Mouse (Mus musculus) CH12.LX (cell line): ENCODE data around the gene Fam171a2. TPM values are rescaled to one million over a fixed set of nuclear protein-coding genes. Genes with fewer than 3 reads are reported as not detected.
A peak's percentile ranks its signal among the peaks of the same experiment; 100 is the strongest.
"Not testable (repeated sequence)": the region's sequence is repeated elsewhere in the genome, so short reads cannot be mapped to it uniquely, and the experiment has no call there.

Source experiments
- DNase-seq: peaks from one replicate; pipeline ENCODE4 v3.0.0-alpha.2; 2013; ENCODE audit errors: extremely low read depth
- H3K27ac ChIP-seq: 2 replicates; pipeline ENCODE4 v1.5.1; 2012; ENCODE audit warnings: low read depth, mild to moderate bottlenecking, control low read depth, moderate library complexity; ENCODE audit not compliant: insufficient read depth
- H3K27me3 ChIP-seq: replicated peaks from 2 replicates; pipeline ENCODE3; 2012; ENCODE audit warnings: inconsistent platforms
- H3K36me3 ChIP-seq, 2 experiments: replicated peaks in 1 of 2; 2 replicates each; pipeline versions ENCODE3 to v1.6.1; 2012; ENCODE audit warnings: inconsistent platforms in 1 of 2, low read length in 1 of 2, mild to moderate bottlenecking in 1 of 2, mixed read lengths in 1 of 2, moderate library complexity in 1 of 2; ENCODE audit not compliant: control insufficient read depth in 1 of 2, insufficient read depth in 1 of 2
- H3K4me1 ChIP-seq, 2 experiments: 2 replicates each; pipeline ENCODE4 v1.6.1; 2012; ENCODE audit warnings: inconsistent platforms in 1 of 2, moderate library complexity in 1 of 2; ENCODE audit not compliant: insufficient read depth in 2 of 2, control insufficient read depth in 1 of 2
- H3K4me2 ChIP-seq: 2 replicates; pipeline ENCODE4 v1.6.1; 2012; ENCODE audit warnings: low read depth, mild to moderate bottlenecking, control low read depth; ENCODE audit not compliant: poor library complexity, insufficient read depth, severe bottlenecking
- H3K4me3 ChIP-seq, 3 experiments: fragments of 150-350 bp in 1 of 3; sonication (generic) in 1 of 3; replicated peaks in 1 of 3; 2 replicates each; pipeline versions ENCODE3 to v1.5.1; 2011 to 2012; ENCODE audit warnings: low read depth in 2 of 3, low read length in 2 of 3, mild to moderate bottlenecking in 2 of 3, moderate library complexity in 2 of 3, control low read depth in 1 of 3, improper control_type of control experiment in 1 of 3, inconsistent platforms in 1 of 3, mixed read lengths in 1 of 3; ENCODE audit not compliant: poor library complexity in 1 of 3
- H3K79me2 ChIP-seq: replicated peaks from 2 replicates; pipeline ENCODE4 v1.6.1; 2012; ENCODE audit warnings: mild to moderate bottlenecking, moderate library complexity; ENCODE audit not compliant: control insufficient read depth, poor library complexity, insufficient read depth, severe bottlenecking; ENCODE audit errors: extremely low read depth
- H3K9ac ChIP-seq: 2 replicates; pipeline ENCODE4 v1.6.1; 2012; ENCODE audit warnings: low read depth, mild to moderate bottlenecking, control low read depth, moderate library complexity; ENCODE audit not compliant: insufficient read depth
- H3K9me3 ChIP-seq: replicated peaks from 2 replicates; pipeline ENCODE3; 2012; ENCODE audit warnings: low read length, inconsistent platforms, mixed read lengths
- CHD1 ChIP-seq: IDR thresholded peaks from 2 replicates; pipeline ENCODE4 v1.6.1; 2012; ENCODE audit warnings: low read depth, low read length, improper control_type of control experiment, inconsistent platforms
- CHD2 ChIP-seq: IDR thresholded peaks from 2 replicates; pipeline ENCODE4 v1.6.1; 2011; ENCODE audit warnings: low read length, improper control_type of control experiment
- CTCF ChIP-seq, 2 experiments: IDR thresholded peaks in 1 of 2; conservative IDR thresholded peaks in 1 of 2; 2 replicates each; pipeline ENCODE4 v1.5.1; 2011 to 2012; ENCODE audit warnings: low read depth in 2 of 2, low read length in 2 of 2, improper control_type of control experiment in 1 of 2, inconsistent platforms in 1 of 2, mild to moderate bottlenecking in 1 of 2, moderate library complexity in 1 of 2
- ELF1 ChIP-seq: IDR thresholded peaks from 2 replicates; pipeline ENCODE4 v1.6.1; 2014; ENCODE audit warnings: low read depth, mild to moderate bottlenecking, inconsistent platforms, low read length, improper control_type of control experiment
- ETS1 ChIP-seq: conservative IDR thresholded peaks from 2 replicates; pipeline ENCODE4 v1.6.1; 2012; ENCODE audit warnings: low read depth, mild to moderate bottlenecking, inconsistent platforms, low read length, improper control_type of control experiment, moderate library complexity
- JUND ChIP-seq: conservative IDR thresholded peaks from 2 replicates; pipeline ENCODE4 v1.6.1; 2011; ENCODE audit warnings: low read depth, low read length, improper control_type of control experiment
- MAZ ChIP-seq: IDR thresholded peaks from 2 replicates; pipeline ENCODE4 v1.6.1; 2012; ENCODE audit warnings: low read depth, mild to moderate bottlenecking, inconsistent platforms, low read length, improper control_type of control experiment, moderate library complexity
- MYC ChIP-seq: IDR thresholded peaks from 2 replicates; pipeline ENCODE4 v1.6.1; 2011; ENCODE audit warnings: low read depth, mild to moderate bottlenecking, improper control_type of control experiment, low read length
- POLR2A ChIP-seq: IDR thresholded peaks from 2 replicates; pipeline ENCODE4 v1.6.1; 2011; ENCODE audit warnings: low read depth, mild to moderate bottlenecking, improper control_type of control experiment, low read length
- USF2 ChIP-seq: conservative IDR thresholded peaks from 2 replicates; pipeline ENCODE4 v1.6.1; 2011; ENCODE audit warnings: low read depth, low read length, improper control_type of control experiment
- ZC3H11A ChIP-seq: IDR thresholded peaks from 2 replicates; pipeline ENCODE4 v1.6.1; 2012; ENCODE audit warnings: low read depth, mild to moderate bottlenecking, inconsistent platforms, low read length, improper control_type of control experiment
- ZNF384 ChIP-seq: IDR thresholded peaks from 2 replicates; pipeline ENCODE4 v1.6.1; 2012; ENCODE audit warnings: low read depth, low read length, improper control_type of control experiment, inconsistent platforms
- dilution Hi-C: fragments of 300-500 bp; cut with MboI; formaldehyde crosslinking; loops from 2 replicates; pipeline ENCODE4 v1.14.3; 2020; ENCODE audit warnings: low sequenced_read_pairs; ENCODE audit not compliant: extremely low pct_unique_long_range_greater_than_20kb, extremely low pct_ligation_motif_present
- in situ Hi-C: fragments of 300-500 bp; cut with MboI; formaldehyde crosslinking; loops from 3 replicates; pipeline ENCODE4 v1.14.3; 2019; ENCODE audit warnings: low sequenced_read_pairs, low pct_ligation_motif_present, low pct_unique_long_range_greater_than_20kb, mixed read lengths
- polyA plus RNA-seq: library from polyadenylated mRNA; unstranded; fragments of >175 nt; gene quantifications from 2 replicates; pipeline ENCODE4 v1.2.1, GENCODE M21; 2012; ENCODE audit warnings: low read depth; ENCODE audit not compliant: insufficient read length
- total RNA-seq, 2 experiments: library from RNA; depleted of rRNA; stranded (reverse); fragments of 300-350 nt in 1 of 2; fragments of >200 nt in 1 of 2; gene quantifications; 2 replicates each; pipeline ENCODE4 v1.2.3; 2012 to 2014

Fam171a2 gene
- total and polyA plus RNA-seq, 3 experiments: not detected

DNA sequence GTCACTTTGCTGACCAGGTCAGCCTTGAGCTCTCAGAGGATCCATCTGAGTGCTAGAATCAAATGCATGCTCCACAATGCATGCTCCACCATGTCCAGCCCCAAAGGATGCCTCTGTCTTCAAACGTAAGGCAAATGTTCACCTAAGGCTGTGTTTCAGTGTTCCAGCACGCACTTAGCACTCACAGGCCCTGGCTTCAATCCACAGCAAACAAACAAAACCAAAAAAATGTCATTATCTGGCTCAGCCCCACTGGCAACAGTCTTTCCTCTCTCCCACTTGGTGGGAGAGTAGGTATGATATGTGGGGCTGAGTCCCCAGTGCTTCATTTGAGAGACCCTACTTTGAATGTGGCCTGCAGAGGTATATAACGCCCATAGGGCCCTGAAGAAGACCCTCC, 36.4 kb downstream of the Fam171a2 start:
- in situ Hi-C loops (loop anchor here (5.0 kb wide), 1 partner anchor 119 kb away; no protein-coding TSS in a partner anchor), dilution Hi-C loops (loop anchor here (25.0 kb wide), 1 partner anchor 99 kb away; the partner anchor contains the start of gene Ubtf)
- TF ChIP-seq POLR2A (no peak), CHD2 (no peak)
- Histone ChIP-seq H3K4me3 (no peak overlapping the region), H3K4me2 (no peak overlapping the region), H3K36me3 (peaks cover 0 to 1% of the 10 kb centered on the region in 2 experiments), H3K27me3 (no peaks in the 10 kb centered on the region), H3K9ac (no peak overlapping the region), H3K9me3 (no peaks in the 10 kb centered on the region), H3K79me2 (peaks cover 7% of the 10 kb centered on the region), H3K27ac (no peak overlapping the region), H3K4me1 (peaks cover 9 to 24% of the 10 kb centered on the region in 2 experiments)
- no peak for DNase-seq

DNA sequence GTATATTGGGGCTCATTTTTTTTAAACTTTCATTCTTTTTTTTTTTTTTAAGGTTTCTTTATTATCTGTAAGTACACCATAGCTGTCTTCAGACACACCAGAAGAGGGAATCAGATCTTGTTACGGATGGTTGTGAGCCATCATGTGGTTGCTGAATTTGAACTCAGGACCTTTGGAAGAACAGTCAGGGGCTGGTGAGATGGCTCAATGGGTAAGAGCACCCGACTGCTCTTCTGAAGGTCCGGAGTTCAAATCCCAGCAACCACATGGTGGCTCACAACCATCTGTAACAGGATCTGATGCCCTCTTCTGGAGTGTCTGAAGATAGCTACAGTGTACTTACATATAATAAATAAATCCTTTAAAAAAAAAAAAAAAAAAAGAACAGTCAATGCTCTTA, 37.1 kb downstream of the Fam171a2 start:
- H3K27ac ChIP-seq: not testable (repeated sequence)

DNA sequence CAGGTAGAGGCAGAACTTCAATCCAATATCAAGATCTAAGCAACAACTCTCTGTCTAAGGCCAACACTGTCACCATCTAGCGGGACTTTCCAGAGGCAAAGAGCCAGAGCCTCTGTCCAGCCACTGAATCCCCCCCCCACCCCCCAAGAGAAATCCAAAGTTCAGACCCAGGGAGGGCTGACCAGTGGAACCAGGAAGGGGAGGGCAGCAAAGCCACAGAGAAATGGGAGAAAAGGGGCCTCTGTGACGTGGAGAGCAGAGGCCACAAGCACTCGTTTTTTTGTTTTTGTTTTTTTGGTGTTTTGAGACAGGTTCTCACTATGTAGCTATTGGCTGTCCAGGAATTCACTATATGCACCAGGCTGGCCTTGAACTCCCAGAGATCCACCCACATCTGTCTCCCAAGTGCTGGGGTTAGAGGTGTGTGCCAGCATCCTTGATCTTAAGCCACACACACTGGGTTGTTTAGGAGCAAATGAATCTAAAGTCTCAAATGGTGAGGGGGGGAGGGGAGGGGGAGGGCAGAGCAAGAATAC, 37.6 kb downstream of the Fam171a2 start:
- no peaks in the 10 kb centered on the region for H3K27me3 ChIP-seq
- no peak for DNase-seq
- H3K79me2 ChIP-seq: peaks cover 12% of the 10 kb centered on the region
- in situ Hi-C loops (loop anchor here (5.0 kb wide), 2 partner anchors 88 to 118 kb away; no protein-coding TSS in a partner anchor), dilution Hi-C loops (loop anchor here (25.0 kb wide), 1 partner anchor 98 kb away; the partner anchor contains the start of gene Ubtf)
- TF ChIP-seq JUND (no peak), CTCF (conservative IDR thresholded peaks at IDR 0.05 in 1 of 2, IDR thresholded peaks at IDR 0.05 in 1 of 2; ENCODE audit: low read depth in 2 of 2, low read length in 2 of 2) (no peak), CHD2 (no peak), MYC (no peak), USF2 (no peak), ZC3H11A (no peak), ELF1 (no peak), CHD1 (no peak), ETS1 (no peak), MAZ (no peak)
- H3K36me3 ChIP-seq: peaks cover 9 to 12% of the 10 kb centered on the region in 2 experiments
- H3K4me1 ChIP-seq: peaks cover 10 to 35% of the 10 kb centered on the region in 2 experiments
- no peak overlapping the region for H3K27ac ChIP-seq
- H3K9me3 ChIP-seq: no peaks in the 10 kb centered on the region
- H3K4me3 ChIP-seq: no peak overlapping the region
- no peak overlapping the region for H3K9ac ChIP-seq
- H3K4me2 ChIP-seq: no peak overlapping the region

More for the DNA sequence above, 37.1 kb downstream of the Fam171a2 start:
- DNase-seq, H3K4me2 ChIP-seq, H3K27me3 ChIP-seq, H3K9ac ChIP-seq, H3K9me3 ChIP-seq, H3K36me3 ChIP-seq, H3K4me3 ChIP-seq: not testable (repeated sequence)
- in situ Hi-C loops (loop anchor here (5.0 kb wide), 1 partner anchor 118 kb away; no protein-coding TSS in a partner anchor), dilution Hi-C loops (loop anchor here (25.0 kb wide), 1 partner anchor 98 kb away; the partner anchor contains the start of gene Ubtf)
- peak; percentile 71 for TF ChIP-seq ZNF384
- peaks cover 12% of the 10 kb centered on the region for H3K79me2 ChIP-seq
- H3K4me1 ChIP-seq: peaks cover 13 to 31% of the 10 kb centered on the region in 2 experiments
